Mouse (Mus musculus) heart, embryonic 11.5 days (tissue): ENCODE measurements around the gene Grip2. TPM values are rescaled to one million over a fixed set of nuclear protein-coding genes. Genes with fewer than 3 reads are reported as not detected.

Experiments used
- polyA plus RNA-seq: library from polyadenylated mRNA; unstranded; fragments of >200 nt; fragmentation: Nextera tagmentation; extraction: Ambion mirVana; gene quantifications from 2 replicates; pipeline ENCODE4 v1.2.1, GENCODE M21; 2014

Grip2 gene
- polyA plus RNA-seq, 1 experiment from 2014 or later, result 4.5 TPM

Other genes starting within 250 kb of the Grip2 start
- gene Slc6a6, start 143.2 kb downstream of the Grip2 start, polyA plus RNA-seq, result 54.7 and 63.0 TPM in 2 replicates
- gene Ccdc174, start 50.8 kb upstream of the Grip2 start, polyA plus RNA-seq, result 24.2 and 30.2 TPM in 2 replicates
- gene 4930590J08Rik, start 75.6 kb upstream of the Grip2 start, polyA plus RNA-seq, result 0.20 and 0.25 TPM in 2 replicates
- 9.1 and 10.2 TPM in 2 replicates for gene Fgd5, start 151.6 kb upstream of the Grip2 start, polyA plus RNA-seq